Mouse (Mus musculus) midbrain, embryonic 14.5 days (tissue): Measurements from ENCODE around the gene Rbm7. TPM values are rescaled to one million over a fixed set of nuclear protein-coding genes. Genes with fewer than 3 reads are reported as not detected.
"Not testable (repeated sequence)": the region's sequence is repeated elsewhere in the genome, so short reads cannot be mapped to it uniquely, and the experiment has no call there.

ENCODE experiments used
- ATAC-seq: fragments of 200-750 bp; cut with Nextera tagmentation; 2 replicates; pipeline ENCODE4 v1.8.0; 2017; ENCODE audit warnings: moderate number of reproducible peaks, moderate library complexity; ENCODE audit not compliant: low FRiP score, low TSS enrichment
- DNase-seq: peaks from one replicate; pipeline ENCODE4 v3.0.0-alpha.2; 2015
- H3K27ac ChIP-seq: fragments of 300-500 bp; sonication (generic); replicated peaks from 2 replicates; pipeline ENCODE4 v1.5.1; 2014; ENCODE audit warnings: mild to moderate bottlenecking, low read depth, low read length, moderate library complexity
- H3K27me3 ChIP-seq: fragments of 300-500 bp; sonication (generic); 2 replicates; pipeline ENCODE4 v1.6.1; 2014; ENCODE audit warnings: low read length, control low read depth, mixed read lengths; ENCODE audit not compliant: control insufficient read depth, insufficient read depth
- H3K36me3 ChIP-seq: fragments of 300-500 bp; sonication (generic); 2 replicates; pipeline ENCODE4 v1.6.1; 2014; ENCODE audit warnings: low read length, control low read depth; ENCODE audit not compliant: control insufficient read depth, insufficient read depth
- H3K4me1 ChIP-seq: fragments of 300-500 bp; sonication (generic); 2 replicates; pipeline ENCODE4 v1.6.1; 2014; ENCODE audit warnings: mild to moderate bottlenecking, antibody characterized with exemption, low read length, control low read depth; ENCODE audit not compliant: control insufficient read depth, insufficient read depth
- H3K4me2 ChIP-seq: fragments of 300-500 bp; sonication (generic); 2 replicates; pipeline ENCODE4 v1.6.1; 2014; ENCODE audit warnings: mild to moderate bottlenecking, low read length, moderate library complexity
- H3K4me3 ChIP-seq: fragments of 300-500 bp; sonication (generic); replicated peaks from 2 replicates; pipeline ENCODE4 v1.5.1; 2014; ENCODE audit warnings: low read depth, low read length
- H3K9ac ChIP-seq: fragments of 300-500 bp; sonication (generic); replicated peaks from 2 replicates; pipeline ENCODE4 v1.6.1; 2014; ENCODE audit warnings: mild to moderate bottlenecking, low read length, moderate library complexity
- H3K9me3 ChIP-seq: fragments of 300-500 bp; sonication (generic); 2 replicates; pipeline ENCODE4 v1.6.1; 2016; ENCODE audit warnings: low read length, control low read depth, mixed read lengths; ENCODE audit not compliant: control insufficient read depth
- WGBS: fragments of 180-500 bp; shearing (Covaris S2); extraction: QIAGEN DNeasy Blood & Tissue Kit; methylation state at CpG from one replicate; pipeline ENCODE4 v1.1.7; 2014; 5-methylcytosine and 5-hydroxymethylcytosine counted together
- polyA plus RNA-seq: library from polyadenylated mRNA; unstranded; fragments of >200 nt; fragmentation: Nextera tagmentation; extraction: Ambion mirVana; gene quantifications from 2 replicates; pipeline ENCODE4 v1.2.1, GENCODE M21; 2014

The Rbm7 gene
- polyA plus RNA-seq, 1 experiment from 2014 or later = 90.7 TPM

- Histone ChIP-seq H3K9ac (no peak overlapping the region), H3K36me3 (peaks cover 12% of the 10 kb centered on the region; the same call in 1 of the 2 replicates), H3K27me3 (peaks cover 6% of the 10 kb centered on the region; the same call in 1 of the 2 replicates), H3K9me3 (no peaks in the 10 kb centered on the region), H3K4me2 (no peak overlapping the region), H3K27ac (no peak overlapping the region), H3K4me1 (peaks cover 9% of the 10 kb centered on the region; the same call in 1 of the 2 replicates), H3K4me3 (no peak overlapping the region)
- ATAC-seq = no peak
- 95% methylated on average over 10 of the region's 10 CpGs for WGBS
- DNase-seq = no peak
Measured at GRCm38 (mm10) chr9:48476236-48477165, 18.6 kb downstream of the Rbm7 start.

- Histone ChIP-seq H3K9ac (no peak overlapping the region), H3K27me3 (no peaks in the 10 kb centered on the region), H3K4me2 (no peak overlapping the region), H3K4me3 (no peak overlapping the region), H3K27ac (no peak overlapping the region), H3K4me1 (no peaks in the 10 kb centered on the region), H3K9me3 (no peaks in the 10 kb centered on the region), H3K36me3 (peaks cover 15% of the 10 kb centered on the region; the same call in 1 of the 2 replicates)
- WGBS = 93% methylated on average over 9 of the region's 9 CpGs
- DNase-seq = no peak
- ATAC-seq = no peak
Measured at GRCm38 (mm10) chr9:48474367-48474766, 20.7 kb downstream of the Rbm7 start.

GRCm38 (mm10) chr9:48473131-48473530, 22.0 kb downstream of the Rbm7 start:
- H3K4me3 ChIP-seq = no peak overlapping the region
- H3K4me2 ChIP-seq = no peak overlapping the region
- no peaks in the 10 kb centered on the region for H3K4me1 ChIP-seq
- H3K27me3 ChIP-seq = no peaks in the 10 kb centered on the region
- no peak overlapping the region for H3K9ac ChIP-seq
- no peak overlapping the region for H3K27ac ChIP-seq
- WGBS = 95% methylated on average over 12 of the region's 12 CpGs
- ATAC-seq = no peak
- peaks cover 15% of the 10 kb centered on the region; the same call in 1 of the 2 replicates for H3K36me3 ChIP-seq
- H3K9me3 ChIP-seq = no peaks in the 10 kb centered on the region
- no peak for DNase-seq

- Histone ChIP-seq H3K4me2 (no peak overlapping the region), H3K9ac (no peak overlapping the region), H3K4me3 (no peak overlapping the region), H3K9me3 (no peaks in the 10 kb centered on the region), H3K4me1 (no peaks in the 10 kb centered on the region), H3K27me3 (no peaks in the 10 kb centered on the region), H3K36me3 (peaks cover 15% of the 10 kb centered on the region; the same call in 1 of the 2 replicates), H3K27ac (no peak overlapping the region)
- no peak for ATAC-seq
- WGBS = 81% methylated on average over 15 of the region's 15 CpGs
- DNase-seq = no peak
Measured at GRCm38 (mm10) chr9:48472441-48473025, 22.6 kb downstream of the Rbm7 start.

- not testable (repeated sequence) for DNase-seq, ATAC-seq, H3K4me3 ChIP-seq, H3K9ac ChIP-seq, H3K4me2 ChIP-seq, H3K36me3 ChIP-seq, H3K9me3 ChIP-seq, H3K27ac ChIP-seq, H3K27me3 ChIP-seq, H3K4me1 ChIP-seq
- 97% methylated on average over 5 of the region's 5 CpGs for WGBS
Measured at GRCm38 (mm10) chr9:48467471-48467870, 27.6 kb downstream of the Rbm7 start.

- no peak overlapping the region for H3K4me2 ChIP-seq
- WGBS = 59% methylated on average over 3 of the region's 3 CpGs
- ATAC-seq = no peak
- no peaks in the 10 kb centered on the region for H3K9me3 ChIP-seq
- DNase-seq = peak; percentile 59
- no peak overlapping the region for H3K27ac ChIP-seq
- H3K4me3 ChIP-seq = no peak overlapping the region
- no peaks in the 10 kb centered on the region for H3K27me3 ChIP-seq
- H3K36me3 ChIP-seq = 0 out of 2 replicates have a peak, but pooled peaks cover 5% of the 10 kb centered on the region
- no peaks in the 10 kb centered on the region for H3K4me1 ChIP-seq
- no peak overlapping the region for H3K9ac ChIP-seq
Measured at GRCm38 (mm10) chr9:48466804-48467203, 28.3 kb downstream of the Rbm7 start.

- Histone ChIP-seq H3K4me3 (no peak overlapping the region), H3K27ac (no peak overlapping the region), H3K4me1 (no peaks in the 10 kb centered on the region), H3K9me3 (no peaks in the 10 kb centered on the region), H3K36me3 (0 out of 2 replicates have a peak, but pooled peaks cover 2% of the 10 kb centered on the region), H3K9ac (no peak overlapping the region), H3K27me3 (no peaks in the 10 kb centered on the region), H3K4me2 (no peak overlapping the region)
- no peak for DNase-seq
- 96% methylated on average over 3 of the region's 3 CpGs for WGBS
- no peak for ATAC-seq
Measured at GRCm38 (mm10) chr9:48465671-48466070, 29.4 kb downstream of the Rbm7 start.

GRCm38 (mm10) chr9:48461545-48461944, 33.6 kb downstream of the Rbm7 start:
- Histone ChIP-seq H3K36me3 (no peaks in the 10 kb centered on the region), H3K9me3 (no peaks in the 10 kb centered on the region), H3K4me3 (no peak overlapping the region), H3K27ac (no peak overlapping the region), H3K9ac (no peak overlapping the region), H3K4me2 (no peak overlapping the region), H3K4me1 (no peaks in the 10 kb centered on the region), H3K27me3 (no peaks in the 10 kb centered on the region)
- ATAC-seq (no peak), DNase-seq (no peak)
- WGBS = 89% methylated on average over 3 of the region's 3 CpGs
